Mouse (Mus musculus): ENCODE measurements around the gene Sipa1l3.

GRCm38 (mm10) chr7:29541186-29541585, 22.7 kb upstream of the Sipa1l3 start:
- TF ChIP-seq CTCF (conservative IDR thresholded peaks at IDR 0.05; ENCODE audit: insufficient read depth, insufficient read length, low read depth, low read length) (no peak), POLR2A (IDR thresholded peaks at IDR 0.05; ENCODE audit: low read depth, low read length) (no peak)

All from kidney, adult 2 months (tissue).